Mouse (Mus musculus) lung, postnatal 14 days (tissue): ENCODE results near the gene Timm23.
"Not testable (repeated sequence)": the region's sequence is repeated elsewhere in the genome, so short reads cannot be mapped to it uniquely, and the experiment has no call there.

ENCODE experiments used
- DNase-seq: peaks from one replicate; pipeline ENCODE4 v3.0.0; 2021

The Timm23 gene

GRCm38 (mm10) chr14:32201791-32202451 is at the start of gene Timm23, which contains the start of gene Parg:
Gene Timm23 (minus strand): TSS chr14:32201898.
Gene Parg (plus strand): TSS chr14:32201949.
- peak; percentile 85 for DNase-seq

GRCm38 (mm10) chr14:32249616-32250015 is 47.9 kb upstream of the Timm23 start:
- DNase-seq = no peak

GRCm38 (mm10) chr14:32246019-32246418 is 44.3 kb upstream of the Timm23 start:
- no peak for DNase-seq

GRCm38 (mm10) chr14:32242401-32242800 is 40.7 kb upstream of the Timm23 start:
- DNase-seq = no peak

GRCm38 (mm10) chr14:32228996-32229395 is 27.3 kb upstream of the Timm23 start:
- peak; percentile 75 for DNase-seq

GRCm38 (mm10) chr14:32226601-32227000 is 24.9 kb upstream of the Timm23 start:
- DNase-seq = no peak

- DNase-seq = no peak
Measured at GRCm38 (mm10) chr14:32201354-32201753, 344 bp downstream of the Timm23 start.

GRCm38 (mm10) chr14:32193557-32193956 is 8.1 kb downstream of the Timm23 start:
- not testable (repeated sequence) for DNase-seq

GRCm38 (mm10) chr14:32192437-32192836 is 9.3 kb downstream of the Timm23 start:
- peak; percentile 63 for DNase-seq

GRCm38 (mm10) chr14:32191926-32192325 is 9.8 kb downstream of the Timm23 start:
- no peak for DNase-seq

- no peak for DNase-seq
Measured at GRCm38 (mm10) chr14:32190627-32191391, 10.9 kb downstream of the Timm23 start.

GRCm38 (mm10) chr14:32183846-32184245 is 17.9 kb downstream of the Timm23 start:
- DNase-seq = no peak

GRCm38 (mm10) chr14:32180861-32181260 is 20.8 kb downstream of the Timm23 start:
- DNase-seq = no peak

- DNase-seq = no peak
Measured at GRCm38 (mm10) chr14:32179393-32180195, 22.1 kb downstream of the Timm23 start.

GRCm38 (mm10) chr14:32176590-32176989 is 25.1 kb downstream of the Timm23 start:
- not testable (repeated sequence) for DNase-seq

- DNase-seq = no peak
Measured at GRCm38 (mm10) chr14:32175310-32175709, 26.4 kb downstream of the Timm23 start.

GRCm38 (mm10) chr14:32170137-32170536 is 31.6 kb downstream of the Timm23 start:
- no peak for DNase-seq

GRCm38 (mm10) chr14:32168653-32169231 is 33.0 kb downstream of the Timm23 start:
- DNase-seq = no peak

GRCm38 (mm10) chr14:32167326-32167725 is 34.4 kb downstream of the Timm23 start:
- DNase-seq = no peak

- peak; percentile 27 for DNase-seq
Measured at GRCm38 (mm10) chr14:32166840-32167239, 34.9 kb downstream of the Timm23 start.

GRCm38 (mm10) chr14:32166062-32166441 is 35.6 kb downstream of the Timm23 start:
- no peak for DNase-seq

- DNase-seq = peak; percentile 76
Measured at GRCm38 (mm10) chr14:32165278-32166061, 36.2 kb downstream of the Timm23 start.
